In genomic region chr19:41800451-41800850, GRCm38 (mm10) we compare ENCODE assay signal across 8 mouse cellular contexts. TPM values are rescaled to one million over a fixed set of nuclear protein-coding genes. Genes with fewer than 3 reads are reported as not detected.
DNase-seq lines count a peak whose midpoint lies in the region; ATAC-seq and TF ChIP-seq lines count a peak whose summit lies in the region.

No protein-coding gene starts in this region.

- peak overlapping the region; percentile 17; the same call in 1 of the 2 replicates for H3K9ac ChIP-seq in heart, embryonic 15.5 days
- no peak overlapping the region for H3K9ac ChIP-seq in hindbrain, embryonic 16.5 days (ENCODE audit: low read depth, low read length)
- no peak overlapping the region; the same call in 1 of the 2 replicates for H3K9ac ChIP-seq in midbrain, embryonic 13.5 days (replicated peaks)

- H3K27me3 ChIP-seq in heart, embryonic 15.5 days = no peaks in the 10 kb centered on the region
- H3K27me3 ChIP-seq in hindbrain, embryonic 16.5 days (replicated peaks; ENCODE audit: control insufficient read depth, insufficient read depth, low read length) = no peaks in the 10 kb centered on the region
- no peaks in the 10 kb centered on the region for H3K27me3 ChIP-seq in midbrain, embryonic 13.5 days

- TF ChIP-seq POLR2A in bone marrow macrophage, adult 2 months (IDR thresholded peaks at IDR 0.05; ENCODE audit: borderline replicate concordance, low read depth, low read length) = no peak

- H3K4me3 ChIP-seq in heart, embryonic 15.5 days = peak overlapping the region; percentile 99
- H3K4me3 ChIP-seq in bone marrow macrophage, adult 2 months (ENCODE audit: insufficient read depth, low read length) = peak overlapping the region; percentile 72
- no peak overlapping the region for H3K4me3 ChIP-seq in hindbrain, embryonic 16.5 days (ENCODE audit: low read length)
- H3K4me3 ChIP-seq in midbrain, embryonic 13.5 days (replicated peaks) = peak overlapping the region; percentile 93

- 53% methylated on average over 6 of the region's 6 CpGs for WGBS in heart, embryonic 15.5 days
- 41% methylated on average over 6 of the region's 6 CpGs for WGBS in hindbrain, embryonic 16.5 days
- 32% methylated on average over 6 of the region's 6 CpGs for WGBS in midbrain, embryonic 13.5 days

- intact Hi-C loops in heart, postnatal 36 days (cut with DNase I) = loop anchor here (2.0 kb wide), 1 partner anchor 48 kb away; the partner anchor contains the start of gene Frat2

- no peak overlapping the region for H3K27ac ChIP-seq in heart, embryonic 15.5 days
- no peak overlapping the region for H3K27ac ChIP-seq in bone marrow macrophage, adult 2 months (ENCODE audit: insufficient read depth, low read depth, low read length)
- no peak overlapping the region for H3K27ac ChIP-seq in hindbrain, embryonic 16.5 days (ENCODE audit: low read depth, low read length)
- H3K27ac ChIP-seq in midbrain, embryonic 13.5 days = no peak overlapping the region

- peaks cover 17% of the 10 kb centered on the region for H3K4me1 ChIP-seq in heart, embryonic 15.5 days (replicated peaks)
- peaks cover 43% of the 10 kb centered on the region for H3K4me1 ChIP-seq in bone marrow macrophage, adult 2 months (ENCODE audit: control insufficient read depth, insufficient read depth, low read length)
- H3K4me1 ChIP-seq in hindbrain, embryonic 16.5 days (ENCODE audit: control insufficient read depth, insufficient read depth, low read depth, low read length) = peaks cover 10% of the 10 kb centered on the region
- H3K4me1 ChIP-seq in midbrain, embryonic 13.5 days (replicated peaks) = peaks cover 20% of the 10 kb centered on the region

- peak overlapping the region; percentile 76 for H3K4me2 ChIP-seq in heart, embryonic 15.5 days
- peak overlapping the region; percentile 83 for H3K4me2 ChIP-seq in hindbrain, embryonic 16.5 days (ENCODE audit: low read length)
- H3K4me2 ChIP-seq in midbrain, embryonic 13.5 days (replicated peaks) = peak overlapping the region; percentile 82

- TF ChIP-seq CTCF in bone marrow macrophage, adult 2 months (IDR thresholded peaks at IDR 0.05; ENCODE audit: low read depth, low read length) = no peak

- no peak for DNase-seq in heart, postnatal 36 days
- no peak for DNase-seq in cerebellum, adult 9-11 months
- DNase-seq in adrenal gland, postnatal 4 days (ENCODE audit: low spot score in 2 of 2) = no peak
- DNase-seq in spleen, postnatal 4 days (ENCODE audit: low spot score in 2 of 2) = no peak

- no peak for ATAC-seq in heart, embryonic 15.5 days (replicated peaks; ENCODE audit: insufficient number of reproducible peaks, insufficient read depth, low FRiP score, low read depth)
- ATAC-seq in hindbrain, embryonic 16.5 days = no peak
- no peak for ATAC-seq in midbrain, embryonic 13.5 days

- H3K36me3 ChIP-seq in heart, embryonic 15.5 days = no peaks in the 10 kb centered on the region
- no peaks in the 10 kb centered on the region for H3K36me3 ChIP-seq in hindbrain, embryonic 16.5 days (ENCODE audit: control insufficient read depth, insufficient read depth, low read length)
- H3K36me3 ChIP-seq in midbrain, embryonic 13.5 days = no peaks in the 10 kb centered on the region

- H3K9me3 ChIP-seq in heart, embryonic 15.5 days (replicated peaks) = no peaks in the 10 kb centered on the region
- no peaks in the 10 kb centered on the region for H3K9me3 ChIP-seq in hindbrain, embryonic 16.5 days (ENCODE audit: control insufficient read depth, low read length)
- no peaks in the 10 kb centered on the region for H3K9me3 ChIP-seq in midbrain, embryonic 13.5 days

RNA-seq across cellular contexts. Expression of gene Arhgap19, which starts 1.4 kb away (rescaled TPM):
- 9.3 and 12.8 TPM in 2 replicates for polyA plus RNA-seq in heart, embryonic 15.5 days (2015; fragmentation: Nextera tagmentation; extraction: Ambion mirVana)
- 1 to 10 TPM; 1.8 to 2.4 TPM for total RNA-seq in heart, postnatal 36 days (2021)
- polyA plus RNA-seq in bone marrow macrophage, adult 2 months (2012; ENCODE audit: insufficient read depth, insufficient read length, missing spikeins) = 67.7 and 73.9 TPM in 2 replicates
- 3.8 and 5.9 TPM in 2 replicates for polyA plus RNA-seq in hindbrain, embryonic 16.5 days (2015; fragmentation: Nextera tagmentation; extraction: Ambion mirVana)
- polyA plus RNA-seq in midbrain, embryonic 13.5 days (2015; fragmentation: Nextera tagmentation; extraction: Ambion mirVana) = 11.0 and 11.6 TPM in 2 replicates
- total RNA-seq in adrenal gland, postnatal 4 days (2021) = 10 to 100 TPM; 11.6 to 12.2 TPM

RNA-seq across cellular contexts. Expression of gene Frat1, which starts 29.3 kb away (rescaled TPM):
- 2.1 and 2.6 TPM in 2 replicates for polyA plus RNA-seq in heart, embryonic 15.5 days (2015; fragmentation: Nextera tagmentation; extraction: Ambion mirVana)
- total RNA-seq in heart, postnatal 36 days (2021) = 1 to 10 TPM; 4.6 to 6.2 TPM
- polyA plus RNA-seq in bone marrow macrophage, adult 2 months (2012; ENCODE audit: insufficient read depth, insufficient read length, missing spikeins) = 6.3 and 7.7 TPM in 2 replicates
- polyA plus RNA-seq in hindbrain, embryonic 16.5 days (2015; fragmentation: Nextera tagmentation; extraction: Ambion mirVana) = 18.2 and 19.6 TPM in 2 replicates
- 26.2 and 29.0 TPM in 2 replicates for polyA plus RNA-seq in midbrain, embryonic 13.5 days (2015; fragmentation: Nextera tagmentation; extraction: Ambion mirVana)
- 10 to 100 TPM; 11.9 to 12.2 TPM for total RNA-seq in adrenal gland, postnatal 4 days (2021)

RNA-seq across cellular contexts. Expression of gene Frat2, which starts 47.5 kb away (rescaled TPM):
- polyA plus RNA-seq in heart, embryonic 15.5 days (2015; fragmentation: Nextera tagmentation; extraction: Ambion mirVana) = 2.2 and 3.5 TPM in 2 replicates
- total RNA-seq in heart, postnatal 36 days (2021) = 1 to 10 TPM; 5.0 to 7.7 TPM
- 4.4 and 4.5 TPM in 2 replicates for polyA plus RNA-seq in bone marrow macrophage, adult 2 months (2012; ENCODE audit: insufficient read depth, insufficient read length, missing spikeins)
- 4.3 and 4.6 TPM in 2 replicates for polyA plus RNA-seq in hindbrain, embryonic 16.5 days (2015; fragmentation: Nextera tagmentation; extraction: Ambion mirVana)
- 7.6 and 10.4 TPM in 2 replicates for polyA plus RNA-seq in midbrain, embryonic 13.5 days (2015; fragmentation: Nextera tagmentation; extraction: Ambion mirVana)
- total RNA-seq in adrenal gland, postnatal 4 days (2021) = 1 to 10 TPM; 7.5 to 9.3 TPM

RNA-seq across cellular contexts. Expression of gene Slit1, which starts 57.0 kb away (rescaled TPM):
- 0.09 and 0.19 TPM in 2 replicates for polyA plus RNA-seq in heart, embryonic 15.5 days (2015; fragmentation: Nextera tagmentation; extraction: Ambion mirVana)
- total RNA-seq in heart, postnatal 36 days (2021) = under 1 TPM in 1 of 2 experiments, not detected in 1; 0.11 TPM
- 4.6 and 6.8 TPM in 2 replicates for polyA plus RNA-seq in bone marrow macrophage, adult 2 months (2012; ENCODE audit: insufficient read depth, insufficient read length, missing spikeins)
- polyA plus RNA-seq in hindbrain, embryonic 16.5 days (2015; fragmentation: Nextera tagmentation; extraction: Ambion mirVana) = 17.4 and 23.1 TPM in 2 replicates
- polyA plus RNA-seq in midbrain, embryonic 13.5 days (2015; fragmentation: Nextera tagmentation; extraction: Ambion mirVana) = 13.2 and 23.8 TPM in 2 replicates
- 1 to 10 TPM; 7.1 to 8.3 TPM for total RNA-seq in adrenal gland, postnatal 4 days (2021)
